Mouse (Mus musculus): Measurements from ENCODE around the gene Ptgs1. TPM values are rescaled to one million over a fixed set of nuclear protein-coding genes. Genes with fewer than 3 reads are reported as not detected.

The Ptgs1 gene
- polyA plus RNA-seq, 1 experiment from 2014 or later = 4.8 TPM

- Histone ChIP-seq H3K27me3 (no peaks in the 10 kb centered on the region), H3K27ac (no peak overlapping the region), H3K4me2 (replicated peaks) (no peak overlapping the region), H3K9ac (no peak overlapping the region), H3K4me1 (no peaks in the 10 kb centered on the region), H3K4me3 (no peak overlapping the region), H3K36me3 (no peaks in the 10 kb centered on the region), H3K9me3 (replicated peaks) (no peaks in the 10 kb centered on the region)
- WGBS = 78% methylated on average over 6 of the region's 6 CpGs
- ATAC-seq (ENCODE audit: low FRiP score) = no peak
Measured at GRCm38 (mm10) chr2:36259798-36260540, 29.7 kb downstream of the Ptgs1 start.

DNA sequence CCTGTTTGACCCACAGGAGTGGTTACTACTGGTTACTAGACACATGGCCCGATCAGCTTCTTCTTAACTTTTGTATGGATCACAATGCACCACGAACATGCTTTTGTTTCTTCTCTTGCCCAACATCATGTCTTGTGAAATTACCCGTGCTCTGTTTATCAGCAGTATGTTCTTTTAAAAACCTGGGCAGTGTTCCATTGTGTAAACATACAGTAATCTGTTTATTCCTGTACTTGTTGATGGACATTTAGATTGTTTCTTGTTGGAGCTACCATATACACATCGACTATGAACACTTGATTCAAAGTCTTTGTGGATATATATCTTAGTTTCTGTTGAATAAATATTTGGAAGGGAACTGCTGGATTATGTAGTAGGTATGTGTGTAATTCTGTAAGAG, 31.8 kb downstream of the Ptgs1 start:
- H3K27ac ChIP-seq = no peak overlapping the region
- 86% methylated on average over 4 of the region's 4 CpGs for WGBS
- no peak for ATAC-seq (ENCODE audit: low FRiP score)

DNA sequence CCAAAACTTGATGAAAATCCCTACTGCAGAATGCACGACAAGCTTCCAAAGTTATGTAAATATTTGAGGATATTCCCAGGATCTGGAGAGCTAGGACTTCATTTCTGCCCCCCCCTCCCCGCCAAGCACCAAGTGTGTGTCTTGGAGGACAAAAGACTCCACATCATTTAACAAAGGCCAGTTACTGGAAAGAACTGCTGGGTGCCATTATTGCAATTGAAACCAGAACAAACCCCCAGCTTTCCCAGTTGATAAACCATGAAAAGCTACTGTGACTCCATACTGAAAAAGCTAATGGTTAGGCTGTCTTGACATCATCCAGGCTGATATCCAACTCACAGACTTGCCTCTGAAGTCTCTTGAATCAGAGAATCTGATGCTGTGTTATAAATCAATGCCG, 39.2 kb downstream of the Ptgs1 start:
- Histone ChIP-seq H3K9me3 (replicated peaks) (no peaks in the 10 kb centered on the region), H3K27me3 (no peaks in the 10 kb centered on the region), H3K4me2 (replicated peaks) (no peak overlapping the region), H3K4me1 (no peaks in the 10 kb centered on the region), H3K4me3 (no peak overlapping the region), H3K27ac (no peak overlapping the region), H3K36me3 (no peaks in the 10 kb centered on the region), H3K9ac (no peak overlapping the region)
- WGBS = 28% methylated on average over 3 of the region's 3 CpGs
- no peak for ATAC-seq (ENCODE audit: low FRiP score)

More for the DNA sequence above, 31.8 kb downstream of the Ptgs1 start:
- H3K4me2 ChIP-seq (replicated peaks) = no peak overlapping the region
- H3K9ac ChIP-seq = no peak overlapping the region
- no peak overlapping the region for H3K4me3 ChIP-seq
- no peaks in the 10 kb centered on the region for H3K36me3 ChIP-seq
- no peaks in the 10 kb centered on the region for H3K4me1 ChIP-seq
- no peaks in the 10 kb centered on the region for H3K27me3 ChIP-seq
- H3K9me3 ChIP-seq (replicated peaks) = no peaks in the 10 kb centered on the region

- Histone ChIP-seq H3K4me2 (replicated peaks) (no peak overlapping the region), H3K36me3 (no peaks in the 10 kb centered on the region), H3K27me3 (no peaks in the 10 kb centered on the region), H3K4me1 (no peaks in the 10 kb centered on the region), H3K4me3 (no peak overlapping the region), H3K9me3 (replicated peaks) (no peaks in the 10 kb centered on the region), H3K27ac (no peak overlapping the region), H3K9ac (no peak overlapping the region)
- 53% methylated on average over 2 of the region's 2 CpGs for WGBS
- no peak for ATAC-seq (ENCODE audit: low FRiP score)
Measured at GRCm38 (mm10) chr2:36270186-36270585, 40.0 kb downstream of the Ptgs1 start.

DNA sequence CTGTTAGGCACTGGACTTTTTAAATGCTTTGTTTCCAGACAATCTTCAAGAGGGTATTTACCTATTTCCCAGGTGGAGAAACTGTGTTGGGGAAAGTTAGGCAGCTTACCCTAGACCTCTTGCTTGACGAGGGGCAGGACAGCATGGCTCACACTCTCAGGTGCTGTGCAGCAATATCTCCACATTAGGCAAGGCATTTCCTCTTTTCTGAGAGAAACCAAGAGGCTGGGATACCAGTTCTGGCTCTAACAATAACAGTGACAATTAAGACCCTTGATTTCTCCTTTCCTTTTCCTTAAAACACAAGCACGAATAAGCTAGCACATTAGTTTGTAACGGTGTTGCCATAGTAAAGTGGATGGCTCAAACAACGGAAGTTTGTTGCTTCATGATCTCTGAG, 40.9 kb downstream of the Ptgs1 start:
- no peaks in the 10 kb centered on the region for H3K36me3 ChIP-seq
- no peaks in the 10 kb centered on the region for H3K27me3 ChIP-seq
- H3K9me3 ChIP-seq (replicated peaks) = no peaks in the 10 kb centered on the region
- no peak overlapping the region for H3K9ac ChIP-seq
- H3K27ac ChIP-seq = no peak overlapping the region
- WGBS = 93% methylated on average over 4 of the region's 4 CpGs
- no peak for ATAC-seq (ENCODE audit: low FRiP score)
- no peaks in the 10 kb centered on the region for H3K4me1 ChIP-seq
- no peak overlapping the region for H3K4me3 ChIP-seq
- no peak overlapping the region for H3K4me2 ChIP-seq (replicated peaks)

GRCm38 (mm10) chr2:36272288-36272950, 42.2 kb downstream of the Ptgs1 start:
- no peak overlapping the region for H3K27ac ChIP-seq
- H3K36me3 ChIP-seq = no peaks in the 10 kb centered on the region
- no peak for ATAC-seq (ENCODE audit: low FRiP score)
- no peak overlapping the region for H3K4me2 ChIP-seq (replicated peaks)
- H3K9ac ChIP-seq = no peak overlapping the region
- H3K4me1 ChIP-seq = no peaks in the 10 kb centered on the region
- no peaks in the 10 kb centered on the region for H3K27me3 ChIP-seq
- H3K9me3 ChIP-seq (replicated peaks) = no peaks in the 10 kb centered on the region
- H3K4me3 ChIP-seq = no peak overlapping the region
- 88% methylated on average over 6 of the region's 6 CpGs for WGBS

GRCm38 (mm10) chr2:36276454-36276853, 46.2 kb downstream of the Ptgs1 start:
- no peak overlapping the region for H3K4me2 ChIP-seq (replicated peaks)
- no peaks in the 10 kb centered on the region for H3K27me3 ChIP-seq
- H3K36me3 ChIP-seq = no peaks in the 10 kb centered on the region
- H3K4me3 ChIP-seq = no peak overlapping the region
- H3K9ac ChIP-seq = no peak overlapping the region
- H3K4me1 ChIP-seq = no peaks in the 10 kb centered on the region
- H3K27ac ChIP-seq = no peak overlapping the region
- H3K9me3 ChIP-seq (replicated peaks) = no peaks in the 10 kb centered on the region
- no peak for ATAC-seq (ENCODE audit: low FRiP score)
- WGBS = 46% methylated on average over 4 of the region's 4 CpGs

DNA sequence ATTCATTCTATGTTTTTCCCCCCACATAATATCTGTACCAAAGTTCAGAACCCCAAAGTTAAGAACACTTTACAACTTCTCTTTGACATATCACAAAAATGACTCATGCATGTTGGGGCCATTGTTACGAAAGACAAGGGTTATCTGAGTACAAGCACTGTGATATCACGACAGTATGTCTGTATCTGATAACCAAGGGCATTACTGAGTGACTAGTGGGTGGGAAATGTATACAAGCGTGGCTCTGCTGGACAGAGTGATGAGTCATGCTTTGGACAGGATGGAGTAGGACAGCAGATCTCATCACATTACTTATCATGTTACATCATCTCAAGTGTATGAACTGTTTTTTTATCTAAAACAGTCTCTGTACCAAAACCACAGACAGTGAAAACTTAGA, 48.5 kb downstream of the Ptgs1 start:
- Histone ChIP-seq H3K4me1 (no peaks in the 10 kb centered on the region), H3K4me2 (replicated peaks) (no peak overlapping the region), H3K27me3 (no peaks in the 10 kb centered on the region), H3K4me3 (no peak overlapping the region), H3K9ac (no peak overlapping the region), H3K27ac (no peak overlapping the region), H3K9me3 (replicated peaks) (no peaks in the 10 kb centered on the region), H3K36me3 (no peaks in the 10 kb centered on the region)
- 65% methylated on average over 3 of the region's 3 CpGs for WGBS
- ATAC-seq (ENCODE audit: low FRiP score) = no peak

GRCm38 (mm10) chr2:36281138-36281537, 50.9 kb downstream of the Ptgs1 start:
- no peaks in the 10 kb centered on the region for H3K36me3 ChIP-seq
- H3K27ac ChIP-seq = no peak overlapping the region
- WGBS = 67% methylated on average over 1 of the region's 1 CpGs
- H3K27me3 ChIP-seq = no peaks in the 10 kb centered on the region
- ATAC-seq (ENCODE audit: low FRiP score) = no peak
- H3K9ac ChIP-seq = no peak overlapping the region
- no peaks in the 10 kb centered on the region for H3K4me1 ChIP-seq
- H3K4me2 ChIP-seq (replicated peaks) = no peak overlapping the region
- H3K4me3 ChIP-seq = no peak overlapping the region
- no peaks in the 10 kb centered on the region for H3K9me3 ChIP-seq (replicated peaks)

DNA sequence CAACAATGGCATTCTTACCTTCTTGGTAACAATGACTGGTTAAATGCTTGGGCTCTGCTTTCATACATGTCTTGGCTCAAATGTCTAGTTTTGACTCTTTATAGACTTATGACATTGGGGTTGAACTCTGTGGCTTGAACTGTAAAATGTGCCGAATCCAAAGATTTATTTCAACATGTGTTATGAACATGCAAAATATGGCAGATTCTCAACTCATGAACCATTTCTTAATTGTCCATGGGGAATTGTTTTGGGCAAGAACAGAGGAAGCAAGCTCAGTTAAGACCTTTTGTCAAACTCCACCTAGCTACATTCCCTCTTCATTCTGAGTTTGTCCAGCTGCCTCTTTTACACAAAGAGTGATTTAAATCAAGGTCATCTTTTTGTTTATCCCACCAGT, 52.1 kb downstream of the Ptgs1 start:
- Histone ChIP-seq H3K27ac (no peak overlapping the region), H3K4me3 (no peak overlapping the region), H3K27me3 (no peaks in the 10 kb centered on the region), H3K9me3 (replicated peaks) (no peaks in the 10 kb centered on the region), H3K36me3 (no peaks in the 10 kb centered on the region), H3K4me2 (replicated peaks) (no peak overlapping the region), H3K4me1 (no peaks in the 10 kb centered on the region), H3K9ac (no peak overlapping the region)
- 91% methylated on average over 1 of the region's 1 CpGs for WGBS
- no peak for ATAC-seq (ENCODE audit: low FRiP score)

Other genes starting within 250 kb of the Ptgs1 start
- 171 and 179 TPM in 2 replicates for gene Ndufa8, start 181.0 kb upstream of the Ptgs1 start, polyA plus RNA-seq (2016; fragmentation: Nextera tagmentation; extraction: Ambion mirVana)
- gene Morn5, start 181.0 kb upstream of the Ptgs1 start, polyA plus RNA-seq (2016; fragmentation: Nextera tagmentation; extraction: Ambion mirVana) = 3.2 and 3.6 TPM in 2 replicates
- gene Lhx6, start 125.0 kb upstream of the Ptgs1 start, polyA plus RNA-seq (2016; fragmentation: Nextera tagmentation; extraction: Ambion mirVana) = 1.4 and 2.7 TPM in 2 replicates
- 23.0 and 24.8 TPM in 2 replicates for gene Mrrf, start 94.0 kb upstream of the Ptgs1 start, polyA plus RNA-seq (2016; fragmentation: Nextera tagmentation; extraction: Ambion mirVana)
- gene Rbm18, start 93.7 kb upstream of the Ptgs1 start, polyA plus RNA-seq (2016; fragmentation: Nextera tagmentation; extraction: Ambion mirVana) = 129 TPM in 2 replicates
- not detected in 2 replicates for gene Olfr338, start 143.1 kb downstream of the Ptgs1 start, polyA plus RNA-seq (2016; fragmentation: Nextera tagmentation; extraction: Ambion mirVana)
- not detected in 2 replicates for gene Olfr339, start 188.5 kb downstream of the Ptgs1 start, polyA plus RNA-seq (2016; fragmentation: Nextera tagmentation; extraction: Ambion mirVana)
- gene Olfr340, start 222.2 kb downstream of the Ptgs1 start, polyA plus RNA-seq (2016; fragmentation: Nextera tagmentation; extraction: Ambion mirVana) = not detected in 2 replicates